Mouse (Mus musculus): ENCODE results near the gene Nrd1.

The Nrd1 gene

DNA sequence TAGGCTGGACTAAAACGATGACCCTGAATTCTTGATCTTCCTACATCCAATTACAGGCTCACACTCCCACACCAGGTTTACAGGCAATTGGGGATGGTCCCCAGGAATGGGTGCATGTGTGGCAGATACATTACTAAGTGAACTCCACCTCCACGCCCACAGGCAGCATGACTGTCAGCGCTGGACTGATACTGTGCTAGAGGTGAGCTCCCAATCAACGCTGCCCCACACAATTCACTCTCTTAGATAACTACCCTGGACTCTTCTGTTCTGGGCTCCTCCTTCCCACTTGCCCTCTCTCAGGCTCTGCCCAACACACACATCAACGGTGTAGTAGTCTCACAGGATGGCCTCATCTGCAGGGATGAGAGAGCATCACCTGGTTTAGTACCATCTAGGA is 91.9 kb downstream of the Nrd1 start:
- DNase-seq (ENCODE audit: low read depth, low spot score), result no peak

DNA sequence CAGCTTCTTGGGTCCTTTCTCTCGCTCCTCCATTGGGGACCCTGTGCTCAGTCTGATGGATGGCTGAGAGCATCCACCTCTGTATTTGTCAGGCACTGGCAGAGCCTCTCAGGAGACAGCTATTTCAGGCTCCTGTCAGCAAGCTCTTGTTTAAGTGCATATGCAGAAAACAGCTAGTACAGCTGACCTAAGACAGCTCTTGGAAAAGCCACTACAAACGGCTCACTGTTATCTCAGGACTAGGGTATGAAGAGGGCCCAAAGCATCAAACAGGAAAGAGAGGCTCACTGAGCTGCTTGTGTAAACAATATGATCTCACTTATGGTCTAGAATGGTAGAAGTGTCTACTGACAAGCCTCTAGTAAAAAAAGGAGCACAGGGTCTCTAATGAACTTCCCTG is 93.8 kb downstream of the Nrd1 start:
- no peak for DNase-seq (ENCODE audit: low read depth, low spot score)

DNA sequence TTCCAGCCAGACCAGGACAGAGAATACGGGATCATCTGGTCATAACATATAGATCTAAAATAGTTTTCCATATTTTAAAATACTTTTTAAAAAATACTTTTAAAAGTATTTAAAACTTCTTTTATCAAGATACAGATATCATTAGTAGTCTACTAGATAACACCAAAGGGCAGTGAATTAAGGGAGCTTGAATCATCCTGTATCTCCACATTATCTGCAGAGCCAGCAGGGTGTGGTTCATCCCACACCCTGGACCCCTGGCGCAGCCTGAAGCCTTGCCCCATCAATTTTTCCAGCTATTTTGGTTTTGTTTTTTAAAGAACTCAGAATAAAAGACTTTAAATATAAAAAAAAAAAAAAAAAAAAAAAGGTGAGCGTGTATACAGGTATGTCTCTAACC is 98.4 kb downstream of the Nrd1 start:
- DNase-seq (ENCODE audit: low read depth, low spot score), result no peak

DNA sequence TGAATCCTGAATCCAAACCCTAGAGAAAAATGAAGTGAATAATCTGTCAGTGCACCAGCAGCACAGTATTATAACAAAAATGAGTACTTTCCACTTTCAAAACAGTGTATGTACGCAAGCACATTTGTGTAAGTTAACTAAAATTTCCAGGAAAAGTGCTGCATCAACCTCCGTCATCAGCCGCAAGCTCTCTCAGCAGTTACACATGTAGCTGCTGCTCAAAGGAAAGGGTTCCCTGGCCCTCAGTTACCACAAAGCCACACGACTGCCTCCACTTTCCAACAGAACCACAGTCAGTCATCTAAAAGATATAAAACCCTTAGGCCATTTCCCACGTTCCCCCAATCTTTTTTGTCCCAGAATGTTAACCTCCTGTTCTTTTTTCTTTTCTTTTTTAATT is 102.1 kb downstream of the Nrd1 start:
- DNase-seq (ENCODE audit: low read depth, low spot score), result no peak

DNA sequence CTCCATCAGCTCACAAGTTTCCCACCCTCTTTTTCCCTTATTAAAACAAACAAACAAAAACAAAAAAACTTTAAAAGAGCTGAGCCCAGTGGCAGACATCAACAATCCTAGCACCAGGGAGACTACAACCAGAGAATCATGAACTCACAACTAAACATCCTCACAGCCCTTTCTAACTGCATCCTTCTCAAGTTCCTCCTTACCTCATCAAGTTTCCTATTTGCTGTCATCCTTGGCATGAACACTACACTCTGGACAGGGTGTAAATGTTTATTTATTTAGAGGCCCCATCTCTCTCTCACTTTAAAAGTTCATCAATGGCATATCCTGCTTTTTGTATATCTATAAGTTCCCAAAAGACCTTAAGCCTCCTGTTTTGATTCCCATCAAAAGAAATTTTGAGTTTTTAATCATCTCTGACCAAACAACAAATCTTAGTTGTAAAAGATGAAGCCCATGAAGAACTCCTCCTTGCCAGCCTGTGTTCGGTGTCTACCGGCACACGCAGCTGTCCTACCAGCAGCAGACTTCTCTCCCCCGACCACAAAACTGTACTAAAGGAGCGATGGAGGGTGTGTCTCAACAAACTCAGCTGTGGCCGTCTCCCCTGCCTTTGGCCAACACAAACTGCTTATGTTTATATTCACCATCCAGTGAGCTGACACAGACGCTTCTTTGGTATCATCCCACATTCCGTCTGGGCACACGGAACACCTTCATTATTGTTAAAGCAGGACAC is 102.9 kb downstream of the Nrd1 start:
- DNase-seq (ENCODE audit: low read depth, low spot score), result no peak

DNA sequence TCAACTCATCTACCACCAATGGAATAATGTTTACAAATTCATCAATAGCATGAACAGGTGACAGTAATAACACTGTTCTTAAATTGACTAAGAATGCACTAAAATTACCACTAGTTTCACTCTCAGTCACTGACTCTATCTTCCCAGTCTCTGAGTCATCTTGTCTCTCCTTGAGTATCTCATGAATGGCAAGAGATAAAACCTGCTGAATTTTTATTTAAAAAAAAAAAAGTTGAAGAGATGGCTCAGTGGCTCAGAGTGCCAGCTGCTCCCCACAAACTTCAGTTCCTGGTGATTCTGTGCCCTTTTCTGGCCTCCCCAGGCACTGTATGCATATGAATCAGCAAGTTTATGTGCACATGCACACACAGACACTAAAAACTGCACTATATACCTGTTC is 104.8 kb downstream of the Nrd1 start:
- DNase-seq (ENCODE audit: low read depth, low spot score), result no peak

DNA sequence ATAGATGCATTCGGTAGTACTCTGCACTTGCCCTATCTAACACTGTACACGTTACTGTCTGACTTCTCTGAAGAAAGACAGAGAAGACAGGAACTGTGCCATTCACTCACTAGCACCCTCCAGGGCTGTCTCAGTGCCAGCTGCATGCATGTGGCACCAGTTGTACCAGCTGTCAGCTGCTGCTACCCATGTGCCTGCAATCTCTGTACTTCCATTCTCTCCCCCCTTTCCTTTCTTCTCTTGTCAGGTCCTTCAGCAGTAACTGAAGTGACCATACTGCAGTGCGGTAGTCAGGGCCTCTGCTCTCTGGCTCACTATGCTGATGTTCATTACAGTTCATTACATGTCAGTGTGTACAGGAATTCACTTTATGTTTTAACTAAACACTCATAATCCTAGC is 105.6 kb downstream of the Nrd1 start:
- DNase-seq (ENCODE audit: low read depth, low spot score), result no peak

DNA sequence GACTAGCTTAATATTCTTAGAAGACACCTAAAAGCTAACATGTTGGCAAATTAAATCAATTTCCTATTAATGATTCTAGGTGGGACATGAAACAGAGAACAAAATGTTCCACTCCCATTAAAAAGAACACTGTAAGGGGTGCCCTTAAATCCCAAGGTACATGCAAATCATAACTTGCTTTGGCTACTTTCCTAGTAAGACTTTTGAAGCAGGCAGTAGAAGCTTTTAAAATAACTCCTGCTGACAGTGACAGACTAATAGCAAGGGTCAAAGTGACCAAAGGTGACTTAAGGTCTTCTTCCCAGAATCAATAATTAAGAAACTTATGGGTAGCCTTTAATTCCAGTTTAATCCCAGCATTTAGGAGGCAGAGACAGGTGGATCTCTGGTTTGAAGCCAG is 106.1 kb downstream of the Nrd1 start:
- DNase-seq (ENCODE audit: low read depth, low spot score), result no peak

DNA sequence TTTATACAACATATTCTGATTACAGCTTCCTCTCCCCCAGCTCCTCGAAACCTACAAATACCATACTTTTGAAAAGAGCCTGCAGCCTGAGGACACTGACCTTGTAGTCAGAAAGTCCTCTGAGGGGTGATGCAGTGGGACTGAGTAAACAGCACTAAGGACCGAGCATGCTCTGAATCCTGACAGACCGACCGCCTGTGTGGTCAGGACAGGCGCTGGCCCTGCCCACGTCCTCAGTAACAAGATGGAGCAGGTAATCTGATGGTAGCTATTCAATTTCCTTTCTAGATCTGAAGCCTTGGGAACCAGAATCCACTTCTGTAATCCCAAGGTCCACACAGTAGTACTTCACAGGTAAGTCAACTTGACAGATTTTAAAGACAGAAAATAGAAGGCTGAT is 108.6 kb downstream of the Nrd1 start:
- no peak for DNase-seq (ENCODE audit: low read depth, low spot score)

DNA sequence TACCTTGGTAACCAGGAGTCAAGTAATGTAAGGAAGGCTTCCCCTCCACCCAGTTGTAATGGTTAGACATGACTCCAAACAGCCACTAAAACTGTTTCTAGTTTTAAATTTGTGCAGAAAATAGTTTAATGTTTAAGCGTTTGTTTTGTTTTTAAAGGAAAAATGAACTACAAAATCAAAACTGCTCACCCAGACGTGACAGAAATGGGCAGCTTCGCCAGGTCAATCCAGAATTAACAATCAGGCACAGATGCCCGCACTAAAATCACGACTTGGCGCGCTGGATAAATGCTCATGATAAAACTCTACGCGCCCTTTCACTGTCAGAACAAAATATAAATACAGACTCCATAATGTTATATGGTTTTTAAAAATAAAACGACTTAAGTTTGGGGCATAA is 109.2 kb downstream of the Nrd1 start:
- DNase-seq (ENCODE audit: low read depth, low spot score), result no peak

DNA sequence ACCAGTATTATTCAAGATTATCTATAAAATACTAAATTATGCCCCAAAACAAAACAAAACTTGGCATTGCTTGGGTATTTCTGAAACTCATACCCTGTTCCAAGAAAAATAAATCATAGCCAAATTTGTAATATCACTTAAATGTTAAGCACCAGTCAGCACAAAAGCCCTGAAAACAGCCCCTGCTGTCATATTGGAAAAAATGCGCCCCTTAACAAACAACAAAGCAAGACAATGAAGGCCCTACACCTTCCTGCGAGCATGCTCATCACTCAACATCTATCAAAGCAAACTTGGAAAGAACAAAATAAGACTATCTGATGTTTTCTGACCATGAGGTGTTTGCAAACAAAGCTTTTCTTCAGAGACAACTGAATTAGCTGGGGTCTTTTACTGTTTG is 110.5 kb downstream of the Nrd1 start:
- no peak for DNase-seq (ENCODE audit: low read depth, low spot score)
